Mouse (Mus musculus) intestine, embryonic 15.5 days (tissue): ENCODE measurements around the gene Pou2f3. TPM values are rescaled to one million over a fixed set of nuclear protein-coding genes. Genes with fewer than 3 reads are reported as not detected.

Experiments used
- ATAC-seq: fragments of 200-750 bp; cut with Nextera tagmentation; 2 replicates; pipeline ENCODE4 v1.8.0; 2017; ENCODE audit warnings: moderate TSS enrichment, moderate library complexity
- H3K27ac ChIP-seq: fragments of 300-500 bp; sonication (generic); 2 replicates; pipeline ENCODE4 v1.5.1; 2015; ENCODE audit warnings: mild to moderate bottlenecking, inconsistent platforms
- H3K27me3 ChIP-seq: fragments of 300-500 bp; sonication (generic); replicated peaks from 2 replicates; pipeline ENCODE4 v1.6.1; 2015; ENCODE audit warnings: inconsistent platforms
- H3K36me3 ChIP-seq: fragments of 300-500 bp; sonication (generic); 2 replicates; pipeline ENCODE4 v1.6.1; 2015; ENCODE audit warnings: inconsistent platforms
- H3K4me1 ChIP-seq: fragments of 300-500 bp; sonication (generic); replicated peaks from 2 replicates; pipeline ENCODE4 v1.6.1; 2015; ENCODE audit warnings: inconsistent platforms
- H3K4me2 ChIP-seq: fragments of 300-500 bp; sonication (generic); replicated peaks from 2 replicates; pipeline ENCODE4 v1.6.1; 2015; ENCODE audit warnings: mild to moderate bottlenecking, inconsistent platforms
- H3K4me3 ChIP-seq: fragments of 300-500 bp; sonication (generic); replicated peaks from 2 replicates; pipeline ENCODE4 v1.5.1; 2015; ENCODE audit warnings: inconsistent platforms
- H3K9ac ChIP-seq: fragments of 300-500 bp; sonication (generic); 2 replicates; pipeline ENCODE4 v1.6.1; 2015; ENCODE audit warnings: inconsistent platforms
- H3K9me3 ChIP-seq: fragments of 300-500 bp; sonication (generic); 2 replicates; pipeline ENCODE4 v1.6.1; 2016; ENCODE audit warnings: inconsistent platforms
- WGBS: fragments of 180-500 bp; shearing (Covaris S2); methylation state at CpG from one replicate; pipeline ENCODE4 v1.1.7; 2015; 5-methylcytosine and 5-hydroxymethylcytosine counted together
- polyA plus RNA-seq: library from polyadenylated mRNA; unstranded; fragments of >200 nt; fragmentation: Nextera tagmentation; extraction: Ambion mirVana; gene quantifications from 2 replicates; pipeline ENCODE4 v1.2.1, GENCODE M21; 2015

The Pou2f3 gene
- polyA plus RNA-seq, 1 experiment from 2014 or later: 0.70 TPM

- peak overlapping the region; percentile 89 for H3K9ac ChIP-seq
- H3K4me1 ChIP-seq: peaks cover 44% of the 10 kb centered on the region
- peak; percentile 32; the same call in 1 of the 2 replicates for ATAC-seq
- H3K9me3 ChIP-seq: no peaks in the 10 kb centered on the region
- no peaks in the 10 kb centered on the region for H3K27me3 ChIP-seq
- peak overlapping the region; percentile 84 for H3K4me3 ChIP-seq
- H3K4me2 ChIP-seq: peak overlapping the region; percentile 58
- H3K27ac ChIP-seq: peak overlapping the region; percentile 94
- H3K36me3 ChIP-seq: no peaks in the 10 kb centered on the region
- WGBS: 1% methylated on average over 50 of the region's 51 CpGs
Observed at GRCm38 (mm10) chr9:43238631-43239545, 28.7 kb upstream of the Pou2f3 start.

- H3K4me2 ChIP-seq: peak overlapping the region; percentile 58
- peaks cover 50% of the 10 kb centered on the region for H3K4me1 ChIP-seq
- H3K9me3 ChIP-seq: no peaks in the 10 kb centered on the region
- no peak for ATAC-seq
- no peaks in the 10 kb centered on the region for H3K27me3 ChIP-seq
- H3K4me3 ChIP-seq: peak overlapping the region; percentile 84
- H3K27ac ChIP-seq: 0 out of 2 replicates have a peak overlapping the region, but pooled peaks have one; percentile 94
- no peaks in the 10 kb centered on the region for H3K36me3 ChIP-seq
- H3K9ac ChIP-seq: peak overlapping the region; percentile 89; the same call in 1 of the 2 replicates
- 43% methylated on average over 2 of the region's 2 CpGs for WGBS
Observed at GRCm38 (mm10) chr9:43238167-43238566, 28.0 kb upstream of the Pou2f3 start.

GRCm38 (mm10) chr9:43237111-43237775 lies 27.1 kb upstream of the Pou2f3 start:
- Histone ChIP-seq H3K27me3 (no peaks in the 10 kb centered on the region), H3K36me3 (no peaks in the 10 kb centered on the region), H3K4me2 (peak overlapping the region; percentile 58), H3K4me1 (peaks cover 55% of the 10 kb centered on the region), H3K4me3 (peak overlapping the region; percentile 84), H3K27ac (no peak overlapping the region), H3K9me3 (no peaks in the 10 kb centered on the region), H3K9ac (peak overlapping the region; percentile 89; the same call in 1 of the 2 replicates)
- 37% methylated on average over 7 of the region's 7 CpGs for WGBS
- ATAC-seq: no peak

- no peak overlapping the region for H3K9ac ChIP-seq
- H3K27me3 ChIP-seq: no peaks in the 10 kb centered on the region
- 78% methylated on average over 7 of the region's 7 CpGs for WGBS
- no peaks in the 10 kb centered on the region for H3K36me3 ChIP-seq
- no peak for ATAC-seq
- peak overlapping the region; percentile 58 for H3K4me2 ChIP-seq
- H3K9me3 ChIP-seq: no peaks in the 10 kb centered on the region
- H3K27ac ChIP-seq: no peak overlapping the region
- H3K4me1 ChIP-seq: peaks cover 62% of the 10 kb centered on the region
- H3K4me3 ChIP-seq: no peak overlapping the region
Observed at GRCm38 (mm10) chr9:43236576-43236975, 26.4 kb upstream of the Pou2f3 start.

GRCm38 (mm10) chr9:43236106-43236505 lies 25.9 kb upstream of the Pou2f3 start:
- H3K9ac ChIP-seq: no peak overlapping the region
- WGBS: 81% methylated on average over 1 of the region's 1 CpGs
- ATAC-seq: no peak
- no peaks in the 10 kb centered on the region for H3K9me3 ChIP-seq
- H3K4me3 ChIP-seq: no peak overlapping the region
- no peaks in the 10 kb centered on the region for H3K27me3 ChIP-seq
- no peak overlapping the region for H3K4me2 ChIP-seq
- H3K4me1 ChIP-seq: peaks cover 66% of the 10 kb centered on the region
- no peak overlapping the region for H3K27ac ChIP-seq
- no peaks in the 10 kb centered on the region for H3K36me3 ChIP-seq

- H3K27me3 ChIP-seq: no peaks in the 10 kb centered on the region
- peaks cover 70% of the 10 kb centered on the region for H3K4me1 ChIP-seq
- H3K36me3 ChIP-seq: no peaks in the 10 kb centered on the region
- no peak overlapping the region for H3K9ac ChIP-seq
- no peaks in the 10 kb centered on the region for H3K9me3 ChIP-seq
- WGBS: 79% methylated on average over 6 of the region's 6 CpGs
- H3K4me3 ChIP-seq: no peak overlapping the region
- no peak overlapping the region for H3K4me2 ChIP-seq
- H3K27ac ChIP-seq: no peak overlapping the region
- ATAC-seq: no peak
Observed at GRCm38 (mm10) chr9:43235336-43235735, 25.2 kb upstream of the Pou2f3 start.

- H3K27me3 ChIP-seq: no peaks in the 10 kb centered on the region
- no peak overlapping the region for H3K4me3 ChIP-seq
- no peaks in the 10 kb centered on the region for H3K36me3 ChIP-seq
- peaks cover 78% of the 10 kb centered on the region for H3K4me1 ChIP-seq
- H3K27ac ChIP-seq: no peak overlapping the region
- no peak overlapping the region for H3K9ac ChIP-seq
- H3K4me2 ChIP-seq: no peak overlapping the region
- ATAC-seq: no peak
- no peaks in the 10 kb centered on the region for H3K9me3 ChIP-seq
- 45% methylated on average over 5 of the region's 5 CpGs for WGBS
Observed at GRCm38 (mm10) chr9:43234496-43234895, 24.3 kb upstream of the Pou2f3 start.

- ATAC-seq: no peak
- H3K36me3 ChIP-seq: no peaks in the 10 kb centered on the region
- H3K27ac ChIP-seq: 0 out of 2 replicates have a peak overlapping the region, but pooled peaks have one; percentile 89
- 89% methylated on average over 1 of the region's 1 CpGs for WGBS
- H3K4me1 ChIP-seq: peaks cover 87% of the 10 kb centered on the region
- no peak overlapping the region for H3K4me2 ChIP-seq
- no peak overlapping the region for H3K4me3 ChIP-seq
- no peaks in the 10 kb centered on the region for H3K9me3 ChIP-seq
- H3K27me3 ChIP-seq: no peaks in the 10 kb centered on the region
- H3K9ac ChIP-seq: no peak overlapping the region
Observed at GRCm38 (mm10) chr9:43233515-43233914, 23.3 kb upstream of the Pou2f3 start.

GRCm38 (mm10) chr9:43233044-43233443 lies 22.9 kb upstream of the Pou2f3 start:
- H3K9me3 ChIP-seq: no peaks in the 10 kb centered on the region
- peak overlapping the region; percentile 89 for H3K27ac ChIP-seq
- ATAC-seq: no peak
- no peaks in the 10 kb centered on the region for H3K27me3 ChIP-seq
- no peak overlapping the region for H3K4me3 ChIP-seq
- no peak overlapping the region for H3K4me2 ChIP-seq
- no peak overlapping the region for H3K9ac ChIP-seq
- H3K36me3 ChIP-seq: no peaks in the 10 kb centered on the region
- WGBS: 41% methylated on average over 5 of the region's 5 CpGs
- peaks cover 85% of the 10 kb centered on the region for H3K4me1 ChIP-seq

- H3K4me3 ChIP-seq: no peak overlapping the region
- no peak overlapping the region; the same call in 1 of the 2 replicates for H3K9ac ChIP-seq
- peak overlapping the region; percentile 45 for H3K4me2 ChIP-seq
- peaks cover 81% of the 10 kb centered on the region for H3K4me1 ChIP-seq
- 9% methylated on average over 5 of the region's 5 CpGs for WGBS
- peak; percentile 32 for ATAC-seq
- H3K9me3 ChIP-seq: no peaks in the 10 kb centered on the region
- H3K36me3 ChIP-seq: no peaks in the 10 kb centered on the region
- no peaks in the 10 kb centered on the region for H3K27me3 ChIP-seq
- H3K27ac ChIP-seq: peak overlapping the region; percentile 89
Observed at GRCm38 (mm10) chr9:43232286-43232685, 22.1 kb upstream of the Pou2f3 start.

- ATAC-seq: peak; percentile 78
- Histone ChIP-seq H3K4me2 (peak overlapping the region; percentile 45), H3K9ac (no peak overlapping the region; the same call in 1 of the 2 replicates), H3K4me3 (no peak overlapping the region), H3K27me3 (no peaks in the 10 kb centered on the region), H3K36me3 (no peaks in the 10 kb centered on the region), H3K4me1 (peaks cover 79% of the 10 kb centered on the region), H3K9me3 (no peaks in the 10 kb centered on the region), H3K27ac (peak overlapping the region; percentile 89)
- WGBS: 26% methylated on average over 4 of the region's 4 CpGs
Observed at GRCm38 (mm10) chr9:43231805-43232204, 21.6 kb upstream of the Pou2f3 start.

- Histone ChIP-seq H3K27ac (peak overlapping the region; percentile 89), H3K36me3 (no peaks in the 10 kb centered on the region), H3K27me3 (no peaks in the 10 kb centered on the region), H3K4me2 (peak overlapping the region; percentile 45), H3K9ac (peak overlapping the region; percentile 14; the same call in 1 of the 2 replicates), H3K4me1 (peaks cover 84% of the 10 kb centered on the region), H3K9me3 (no peaks in the 10 kb centered on the region), H3K4me3 (no peak overlapping the region)
- 0 out of 2 replicates have a peak, but pooled peaks have one; percentile 8 for ATAC-seq
- WGBS: 46% methylated on average over 4 of the region's 4 CpGs
Observed at GRCm38 (mm10) chr9:43230886-43231285, 20.7 kb upstream of the Pou2f3 start.
